Mouse (Mus musculus) G1E (cell line): Measurements from ENCODE around the gene Gpc1.

ENCODE experiments used
- CTCF ChIP-seq: IDR thresholded peaks from 2 replicates; pipeline ENCODE4 v1.5.1; 2012; ENCODE audit warnings: low read depth, low read length, inconsistent platforms, mixed read lengths
- GATA1 ChIP-seq: IDR thresholded peaks from 2 replicates; pipeline ENCODE4 v1.6.1; 2012; ENCODE audit warnings: borderline replicate concordance, low read length, inconsistent platforms, mixed read lengths

DNA sequence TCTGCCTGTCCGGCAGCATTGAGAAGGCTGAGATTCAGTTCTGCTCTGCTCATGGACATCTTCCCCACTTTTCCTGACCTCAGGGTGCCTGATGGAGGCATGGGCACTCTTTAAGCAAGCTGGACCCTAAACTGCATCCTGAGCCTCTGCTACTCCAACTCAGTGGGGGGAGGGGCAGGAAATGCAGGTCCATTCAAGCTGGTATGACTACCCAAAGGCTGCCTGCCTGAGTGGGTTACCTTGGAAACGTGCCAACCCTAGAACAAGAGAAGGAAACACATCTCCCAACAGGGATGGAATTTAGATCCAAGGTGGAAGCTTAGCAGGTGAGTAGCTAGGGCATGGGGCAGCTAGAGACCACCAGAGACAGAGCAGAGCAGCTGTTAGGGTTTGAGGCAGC lies 34.7 kb downstream of the Gpc1 start:
- TF ChIP-seq CTCF, result no peak
- no peak for TF ChIP-seq GATA1
